Mouse (Mus musculus) cortical plate, adult 2 months (tissue): ENCODE measurements around the gene Fgfr2.

Source experiments
- CTCF ChIP-seq: fragments of 200-500 bp; IDR thresholded peaks from 2 replicates; pipeline ENCODE4 v1.5.1; 2011; ENCODE audit warnings: mild to moderate bottlenecking, control low read depth, low read length; ENCODE audit not compliant: insufficient read depth; ENCODE audit errors: extremely low read depth
- POLR2A ChIP-seq: fragments of 200-500 bp; IDR thresholded peaks from 2 replicates; pipeline ENCODE4 v1.6.1; 2011; ENCODE audit warnings: mild to moderate bottlenecking, low read length, control low read depth; ENCODE audit not compliant: insufficient read depth; ENCODE audit errors: extremely low read depth

DNA sequence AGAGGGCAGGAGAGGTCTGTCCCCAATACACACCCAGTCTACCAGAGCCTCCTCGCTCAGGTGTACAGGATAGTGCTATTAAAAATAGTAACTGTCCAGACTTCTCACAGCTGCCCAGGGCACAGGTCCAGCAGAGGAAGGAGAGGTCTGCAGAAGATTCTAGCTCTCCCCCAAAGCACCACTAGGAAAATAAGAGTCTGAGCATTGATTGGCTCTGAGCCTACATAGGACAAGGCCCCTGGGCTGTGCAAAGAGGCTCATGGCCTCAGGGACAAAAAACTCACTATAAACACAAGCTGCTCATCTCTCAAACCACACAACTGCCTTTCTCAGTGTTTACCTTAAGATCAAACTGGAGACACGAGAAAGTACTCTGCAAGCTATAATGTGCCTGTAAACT, 679.4 kb downstream of the Fgfr2 start:
- no peak for TF ChIP-seq CTCF
- TF ChIP-seq POLR2A: no peak
